Mouse (Mus musculus): ENCODE measurements at regions not wholly inside any gene's neighbourhood (a gene's known extent, or its start where the extent isn't known, plus 50 kb on each side); places are given as distances from the start of the nearest gene placed in this dataset.

- no peak for TF ChIP-seq CTCF (IDR thresholded peaks at IDR 0.05; ENCODE audit: low read depth, low read length)
- no peak for TF ChIP-seq TAL1 (conservative IDR thresholded peaks at IDR 0.05; ENCODE audit: low read depth, low read length)
- TF ChIP-seq GATA1 (IDR thresholded peaks at IDR 0.05; ENCODE audit: borderline replicate concordance, low read length): no peak
- TF ChIP-seq POLR2AphosphoS5 (IDR thresholded peaks at IDR 0.05; ENCODE audit: insufficient replicate concordance, low read depth, low read length): no peak
Measured at GRCm38 (mm10) chr6:100376656-100377055, 89.4 kb upstream of the Rybp start.
